Mouse (Mus musculus) forebrain, postnatal 0 days (tissue): ENCODE results near the gene Camsap2. TPM values are rescaled to one million over a fixed set of nuclear protein-coding genes. Genes with fewer than 3 reads are reported as not detected.

ENCODE experiments used
- ATAC-seq: fragments of 200-750 bp; cut with Nextera tagmentation; 2 replicates; pipeline ENCODE4 v1.8.0; 2017; ENCODE audit warnings: mild to moderate bottlenecking, moderate library complexity
- DNase-seq: peaks from one replicate; pipeline ENCODE4 v3.0.0-alpha.2; 2015
- H3K27ac ChIP-seq: fragments of 300-500 bp; sonication (generic); 2 replicates; pipeline ENCODE4 v1.5.1; 2014; ENCODE audit warnings: low read depth, mild to moderate bottlenecking, antibody characterized with exemption, low read length, moderate library complexity, mixed read lengths
- H3K27me3 ChIP-seq: fragments of 300-500 bp; sonication (generic); 2 replicates; pipeline ENCODE4 v1.6.1; 2014; ENCODE audit warnings: mild to moderate bottlenecking, low read length, mixed read lengths; ENCODE audit not compliant: insufficient read depth
- H3K36me3 ChIP-seq: fragments of 300-500 bp; sonication (generic); 2 replicates; pipeline ENCODE4 v1.6.1; 2014; ENCODE audit warnings: mild to moderate bottlenecking, moderate library complexity; ENCODE audit not compliant: insufficient read depth
- H3K4me1 ChIP-seq: fragments of 300-500 bp; sonication (generic); 2 replicates; pipeline ENCODE4 v1.6.1; 2014; ENCODE audit warnings: antibody characterized with exemption; ENCODE audit not compliant: insufficient read depth
- H3K4me2 ChIP-seq: fragments of 300-500 bp; sonication (generic); 2 replicates; pipeline ENCODE4 v1.6.1; 2014; ENCODE audit warnings: low read depth, mild to moderate bottlenecking, moderate library complexity
- H3K4me3 ChIP-seq: fragments of 300-500 bp; sonication (generic); 2 replicates; pipeline ENCODE4 v1.5.1; 2014; ENCODE audit warnings: low read depth, low read length, mixed read lengths
- H3K9ac ChIP-seq: fragments of 300-500 bp; sonication (generic); 2 replicates; pipeline ENCODE4 v1.6.1; 2014; ENCODE audit warnings: mild to moderate bottlenecking
- H3K9me3 ChIP-seq: fragments of 300-500 bp; sonication (generic); 2 replicates; pipeline ENCODE4 v1.6.1; 2016; ENCODE audit warnings: low read length
- CTCF ChIP-seq: sonication (generic); IDR thresholded peaks from 2 replicates; pipeline ENCODE4 v1.5.1; 2016; ENCODE audit warnings: antibody characterized with exemption, control low read depth, low read depth
- WGBS: fragments of 180-500 bp; shearing (Covaris S2); extraction: QIAGEN DNeasy Blood & Tissue Kit; methylation state at CpG from one replicate; pipeline ENCODE4 v1.1.7; 2014; 5-methylcytosine and 5-hydroxymethylcytosine counted together
- polyA plus RNA-seq: library from polyadenylated mRNA; unstranded; fragments of >200 nt; fragmentation: Nextera tagmentation; extraction: Ambion mirVana; gene quantifications from 2 replicates; pipeline ENCODE4 v1.2.1, GENCODE M21; 2015
- total RNA-seq: library from RNA; depleted of rRNA; stranded (reverse); fragments of >200 nt; gene quantifications from 2 replicates; pipeline ENCODE4 v1.2.3, GENCODE M21; 2014

Gene Camsap2
- total and polyA plus RNA-seq, 2 experiments from 2014 or later = 20.1 to 135 TPM

DNA sequence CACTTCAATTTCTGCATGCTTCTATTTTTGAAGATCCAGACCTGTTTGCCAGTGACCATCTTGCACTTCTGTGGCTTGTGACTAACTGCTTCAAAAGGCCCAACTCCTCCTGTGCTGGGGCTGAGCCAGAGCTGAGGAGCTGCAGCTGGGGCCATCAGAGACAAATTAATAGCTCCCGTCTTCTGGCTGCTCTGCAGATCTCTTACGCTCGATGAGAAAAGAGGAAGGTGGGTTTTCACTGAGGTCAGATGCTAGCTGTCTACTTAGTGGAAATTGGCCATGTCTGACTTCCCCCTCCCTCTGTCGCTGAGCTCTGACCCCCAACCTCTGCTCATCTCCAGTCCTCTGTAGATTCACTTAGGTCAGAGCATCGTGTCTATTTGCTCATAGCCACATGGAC is 96.2 kb downstream of the Camsap2 start:
- H3K9ac ChIP-seq = no peak overlapping the region
- no peaks in the 10 kb centered on the region for H3K9me3 ChIP-seq
- no peaks in the 10 kb centered on the region for H3K36me3 ChIP-seq
- H3K27me3 ChIP-seq = no peaks in the 10 kb centered on the region
- H3K4me1 ChIP-seq = no peaks in the 10 kb centered on the region
- no peak for ATAC-seq
- WGBS = 66% methylated on average over 5 of the region's 5 CpGs
- no peak overlapping the region for H3K4me3 ChIP-seq
- no peak overlapping the region for H3K4me2 ChIP-seq
- H3K27ac ChIP-seq = no peak overlapping the region
- no peak for DNase-seq
- no peak for TF ChIP-seq CTCF

DNA sequence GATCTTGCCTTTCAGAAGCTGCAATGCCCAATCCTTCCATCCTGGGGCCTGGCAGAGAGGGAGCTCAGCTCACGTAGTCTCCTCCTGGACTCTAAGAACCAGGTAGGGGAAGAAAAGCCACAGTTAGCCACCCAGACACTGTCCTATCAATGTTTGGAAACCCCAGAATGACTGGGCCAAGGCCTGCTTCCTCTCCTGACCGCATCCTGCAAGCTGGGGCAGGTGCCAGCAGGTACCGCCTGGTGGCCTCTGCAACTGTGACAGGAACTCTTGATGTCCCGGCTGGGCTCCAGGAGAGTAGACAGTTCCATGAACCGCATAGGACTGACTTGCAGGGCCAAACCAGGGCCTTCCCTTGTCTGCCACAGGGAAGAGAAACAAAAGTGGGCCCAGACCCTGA is 98.5 kb downstream of the Camsap2 start:
- Histone ChIP-seq H3K9me3 (no peaks in the 10 kb centered on the region), H3K4me3 (no peak overlapping the region), H3K27me3 (no peaks in the 10 kb centered on the region), H3K4me2 (no peak overlapping the region), H3K9ac (no peak overlapping the region), H3K27ac (no peak overlapping the region), H3K4me1 (no peaks in the 10 kb centered on the region), H3K36me3 (no peaks in the 10 kb centered on the region)
- DNase-seq (no peak), ATAC-seq (no peak)
- WGBS = 91% methylated on average over 5 of the region's 5 CpGs
- no peak for TF ChIP-seq CTCF

GRCm38 (mm10) chr1:136244469-136244868 is 101.4 kb downstream of the Camsap2 start:
- no peak for TF ChIP-seq CTCF
- no peaks in the 10 kb centered on the region for H3K4me1 ChIP-seq
- no peaks in the 10 kb centered on the region for H3K27me3 ChIP-seq
- no peaks in the 10 kb centered on the region for H3K36me3 ChIP-seq
- no peak for DNase-seq
- no peak overlapping the region for H3K4me2 ChIP-seq
- H3K4me3 ChIP-seq = no peak overlapping the region
- no peak overlapping the region for H3K9ac ChIP-seq
- 82% methylated on average over 5 of the region's 5 CpGs for WGBS
- no peak overlapping the region for H3K27ac ChIP-seq
- ATAC-seq = no peak
- H3K9me3 ChIP-seq = no peaks in the 10 kb centered on the region

DNA sequence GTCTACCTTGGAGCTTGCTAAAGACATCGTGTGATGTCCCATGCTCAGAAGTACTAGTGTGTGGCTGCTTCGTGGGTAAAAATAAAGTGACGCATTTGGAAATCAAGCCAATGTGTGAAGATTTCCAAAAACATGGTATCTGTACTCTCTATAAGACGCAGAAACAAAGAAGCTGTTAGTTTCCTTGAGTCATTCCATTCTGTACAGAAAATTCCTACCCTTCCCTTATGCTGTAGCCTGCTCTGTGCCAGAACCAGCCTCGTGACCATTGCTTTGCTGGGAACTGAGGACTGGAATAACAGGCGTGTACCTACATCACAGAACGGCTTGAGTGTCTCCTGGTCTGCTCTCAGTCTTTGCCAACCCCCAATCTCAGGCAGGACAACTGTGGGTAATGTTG is 104.1 kb downstream of the Camsap2 start:
- no peaks in the 10 kb centered on the region for H3K9me3 ChIP-seq
- DNase-seq (no peak), ATAC-seq (no peak)
- H3K4me3 ChIP-seq = no peak overlapping the region
- H3K4me1 ChIP-seq = no peaks in the 10 kb centered on the region
- H3K36me3 ChIP-seq = no peaks in the 10 kb centered on the region
- H3K27ac ChIP-seq = no peak overlapping the region
- H3K4me2 ChIP-seq = no peak overlapping the region
- H3K9ac ChIP-seq = no peak overlapping the region
- no peaks in the 10 kb centered on the region for H3K27me3 ChIP-seq
- WGBS = 83% methylated on average over 7 of the region's 7 CpGs
- TF ChIP-seq CTCF = no peak

DNA sequence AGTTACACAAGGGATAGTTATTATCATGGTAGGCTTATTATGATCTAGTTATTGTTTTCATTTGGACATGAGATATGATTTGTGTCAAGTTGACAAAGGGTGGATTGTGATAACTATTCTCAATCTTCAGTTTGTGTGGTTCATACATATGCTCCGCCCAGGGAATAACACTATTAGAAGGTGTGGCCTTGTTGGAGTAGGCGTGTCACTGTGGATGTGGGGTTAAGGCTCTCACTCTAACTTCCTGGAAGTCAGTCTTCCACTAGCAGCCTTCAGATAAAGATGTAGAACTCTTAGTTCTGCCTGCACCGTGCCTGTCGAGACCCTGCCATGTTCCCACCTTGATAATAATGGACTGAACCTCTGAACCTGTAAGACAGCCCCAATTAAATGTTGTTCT is 107.4 kb downstream of the Camsap2 start:
- Histone ChIP-seq H3K9ac (no peak overlapping the region), H3K9me3 (no peaks in the 10 kb centered on the region), H3K4me2 (no peak overlapping the region), H3K27me3 (no peaks in the 10 kb centered on the region), H3K27ac (no peak overlapping the region), H3K4me1 (no peaks in the 10 kb centered on the region), H3K4me3 (no peak overlapping the region), H3K36me3 (no peaks in the 10 kb centered on the region)
- DNase-seq = no peak
- no peak for ATAC-seq
- WGBS = 90% methylated on average over 4 of the region's 4 CpGs
- no peak for TF ChIP-seq CTCF

GRCm38 (mm10) chr1:136234595-136235092 is 111.3 kb downstream of the Camsap2 start:
- Histone ChIP-seq H3K9ac (peak overlapping the region; percentile 68), H3K4me3 (peak overlapping the region; percentile 48), H3K27me3 (no peaks in the 10 kb centered on the region), H3K4me2 (peak overlapping the region; percentile 76), H3K9me3 (no peaks in the 10 kb centered on the region), H3K27ac (0 out of 2 replicates have a peak overlapping the region, but pooled peaks have one; percentile 29), H3K36me3 (no peaks in the 10 kb centered on the region), H3K4me1 (peaks cover 8% of the 10 kb centered on the region; the same call in 1 of the 2 replicates)
- ATAC-seq (no peak), DNase-seq (no peak)
- no peak; the same call in 1 of the 2 replicates for TF ChIP-seq CTCF
- WGBS = 1% methylated on average over 9 of the region's 9 CpGs

DNA sequence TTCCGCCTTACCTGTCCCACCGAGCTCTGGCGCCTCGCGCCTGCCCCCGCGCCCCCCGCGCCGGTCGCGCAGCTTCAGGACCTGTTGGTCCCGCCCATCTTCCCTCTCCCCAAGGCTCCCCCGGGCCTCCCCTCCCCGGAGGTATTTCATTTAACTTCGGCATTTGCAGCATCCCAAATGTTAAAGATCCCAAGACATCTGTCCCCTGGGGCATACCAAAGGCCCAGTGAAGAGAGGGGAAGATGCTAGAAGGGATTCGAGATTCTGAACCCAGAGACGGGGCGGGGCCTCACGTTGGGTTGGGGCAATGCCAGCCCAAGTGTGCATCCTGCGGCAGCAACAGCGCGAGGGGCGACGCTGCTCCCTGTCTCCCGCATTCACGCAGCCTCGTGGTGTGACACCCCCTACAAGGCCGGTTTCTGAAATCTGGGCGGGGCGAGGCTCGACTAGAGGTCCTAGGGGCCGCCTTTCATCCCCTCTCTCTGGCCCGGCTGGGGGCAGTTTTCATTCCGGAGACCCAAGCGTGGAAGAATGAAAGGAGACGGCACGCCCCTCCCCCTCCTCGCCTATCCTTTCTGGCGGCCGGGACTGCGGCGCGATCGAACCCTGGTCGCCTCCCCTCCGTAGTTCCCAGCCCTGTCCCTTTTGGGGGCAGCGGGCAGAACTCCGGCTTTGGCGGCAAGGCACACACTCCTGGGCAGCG is 111.9 kb downstream of the Camsap2 start, which contains the start of gene Inava:
TSS of gene Inava (minus strand) at position 373 of the 703 bp plus-strand sequence.
- H3K9me3 ChIP-seq = no peaks in the 10 kb centered on the region
- 0 out of 2 replicates have a peak within 1 kb of the TSS, but pooled peaks have one; percentile 29 for H3K27ac ChIP-seq
- 1% methylated on average over 38 of the region's 51 CpGs for WGBS
- H3K9ac ChIP-seq = peak within 1 kb of the TSS; percentile 68
- H3K4me3 ChIP-seq = peak within 1 kb of the TSS; percentile 48
- ATAC-seq (peak; percentile 81), DNase-seq (peak; percentile 83)
- peak within 1 kb of the TSS; percentile 76 for H3K4me2 ChIP-seq
- no peaks in the 10 kb centered on the region for H3K36me3 ChIP-seq
- peaks cover 8% of the 10 kb centered on the region; the same call in 1 of the 2 replicates for H3K4me1 ChIP-seq
- no peaks in the 10 kb centered on the region for H3K27me3 ChIP-seq
- peak; percentile 58; the same call in 1 of the 2 replicates for TF ChIP-seq CTCF
